Mouse (Mus musculus) common myeloid progenitor, adult 5-6 weeks (primary cell): ENCODE measurements at regions not wholly inside any gene's neighbourhood (a gene's known extent, or its start where the extent isn't known, plus 50 kb on each side); places are given as distances from the start of the nearest gene placed in this dataset.
A peak's percentile ranks its signal among the peaks of the same experiment; 100 is the strongest.

Source experiments
- ATAC-seq: replicated peaks from 2 replicates; pipeline ENCODE4 v1.8.0; 2016; ENCODE audit warnings: low read depth, mild to moderate bottlenecking, moderate TSS enrichment, inconsistent platforms; ENCODE audit not compliant: poor library complexity, severe bottlenecking

DNA sequence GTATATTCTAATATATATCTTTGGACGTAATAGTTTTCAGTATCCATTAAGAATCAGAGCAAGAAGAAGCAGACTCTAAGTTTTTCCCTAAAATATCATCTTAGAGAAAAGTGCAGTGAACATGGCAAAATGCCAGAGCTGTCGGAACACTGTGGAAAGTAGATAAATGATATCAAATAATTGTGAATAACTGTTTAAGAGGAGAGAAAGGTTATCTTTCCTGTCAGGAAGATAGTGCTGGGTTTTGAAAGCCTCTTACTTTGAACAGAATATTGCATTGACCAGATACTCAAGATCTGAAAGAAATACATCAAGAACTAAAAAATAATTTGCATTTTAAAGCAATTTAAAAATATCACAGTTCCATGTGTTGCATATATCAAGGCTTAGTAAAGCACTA, 1549.2 kb downstream of the Pcdh18 start:
- ATAC-seq = no peak

DNA sequence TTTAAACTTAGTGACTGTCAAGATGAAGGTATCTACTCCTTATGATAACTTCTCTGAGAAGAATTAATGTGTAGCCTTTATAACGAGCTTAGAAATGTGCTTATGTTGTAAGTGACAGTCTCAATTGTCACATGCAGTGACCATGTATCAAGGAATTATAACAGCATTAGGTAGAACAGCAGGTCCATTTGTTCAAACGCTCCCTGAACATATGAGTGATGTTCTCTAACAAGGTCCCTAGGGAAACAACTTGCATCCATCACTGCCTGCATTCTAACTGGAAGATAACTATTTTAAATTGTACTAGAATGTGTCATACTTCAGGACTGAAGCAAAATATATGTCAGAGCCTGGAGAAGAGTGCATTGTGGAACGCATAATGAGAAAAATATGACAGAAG, 1562.8 kb downstream of the Pcdh18 start:
- no peak for ATAC-seq

GRCm38 (mm10) chr3:48144885-48145284, 1612.2 kb downstream of the Pcdh18 start:
- no peak for ATAC-seq

DNA sequence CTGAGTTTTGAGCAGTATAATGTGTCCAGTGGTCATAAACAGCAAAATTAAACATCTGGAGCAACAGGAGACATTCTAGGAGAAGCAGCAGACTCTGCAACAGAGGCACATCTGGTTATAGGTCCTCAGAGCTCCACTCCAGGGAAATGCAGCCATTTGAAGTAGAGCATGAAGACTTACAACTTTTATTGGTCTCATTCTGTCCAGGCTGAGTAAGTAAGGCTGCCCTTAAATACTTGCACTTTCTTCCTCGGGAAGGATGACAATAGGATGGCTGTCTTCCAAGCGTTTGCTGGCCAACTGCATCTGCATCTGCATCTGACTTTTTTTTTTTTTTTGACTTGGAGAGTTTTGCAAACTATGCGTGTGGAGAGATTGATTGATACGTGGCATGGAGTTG, 1622.2 kb downstream of the Pcdh18 start:
- ATAC-seq = no peak

- no peak for ATAC-seq
Measured at GRCm38 (mm10) chr3:48124263-48124662, 1632.9 kb downstream of the Pcdh18 start.

DNA sequence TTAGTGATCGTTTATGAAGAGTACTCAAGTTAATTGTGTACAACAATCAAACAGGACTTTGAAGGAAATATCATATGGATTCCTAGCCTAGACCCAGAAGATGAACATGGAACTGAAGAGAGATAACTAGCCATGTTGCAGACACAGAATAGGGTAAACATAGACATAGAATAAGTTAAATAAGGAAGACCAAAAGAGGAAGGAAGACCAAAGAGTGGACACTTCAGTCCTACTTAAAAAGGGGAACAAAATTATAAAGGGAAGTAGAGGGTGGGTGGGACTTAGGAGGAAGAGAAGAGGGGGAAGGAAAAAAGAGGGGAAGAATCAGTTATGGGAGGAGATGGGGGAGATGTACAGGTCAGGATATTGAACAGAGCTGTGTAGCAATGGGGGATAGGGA, 1652.8 kb upstream of the Pabpc4l start:
- peak; percentile 95 for ATAC-seq

- peak; percentile 100 for ATAC-seq
Measured at GRCm38 (mm10) chr3:48080616-48081015, 1632.6 kb upstream of the Pabpc4l start.

DNA sequence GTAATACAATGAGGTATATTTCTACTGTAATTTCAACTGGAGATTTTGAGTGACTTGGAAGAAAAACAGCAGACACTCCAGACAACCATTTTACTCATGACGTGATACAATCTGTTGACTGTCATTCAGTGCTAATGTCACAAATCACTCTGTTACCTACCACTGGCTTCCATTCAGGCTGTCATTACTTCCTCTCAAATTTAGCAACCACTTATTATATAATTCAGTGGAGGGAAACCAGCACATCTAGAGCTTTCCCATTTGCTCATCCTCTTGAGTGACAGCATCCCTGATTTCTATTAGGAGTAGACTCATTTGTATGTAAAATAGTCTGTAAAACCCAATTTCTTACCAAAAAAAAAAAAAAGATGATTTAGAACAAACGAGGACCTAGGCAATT, 1627.3 kb upstream of the Pabpc4l start:
- ATAC-seq = no peak

DNA sequence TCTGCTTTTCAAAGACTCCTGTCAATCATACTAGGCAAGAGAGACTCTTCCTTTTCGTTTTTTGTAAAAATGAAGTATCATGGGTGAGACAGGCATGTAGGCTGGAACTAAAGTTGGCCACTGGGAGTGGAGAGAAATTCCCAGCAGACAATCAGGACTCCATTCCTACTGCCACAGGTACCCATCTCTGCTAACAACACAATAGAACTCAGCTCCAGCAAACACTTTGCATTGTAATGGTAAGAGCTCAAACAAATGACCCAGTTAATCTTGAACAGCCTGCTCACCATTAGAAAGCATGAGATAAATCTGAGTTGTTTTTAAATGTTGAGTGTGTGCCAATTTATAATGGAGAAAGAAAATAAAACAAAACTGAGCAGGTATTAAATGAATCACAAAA, 1620.6 kb upstream of the Pabpc4l start:
- ATAC-seq = no peak
